Mouse (Mus musculus) liver, embryonic 14.5 days (tissue): Measurements from ENCODE around the gene H2-Eb2. TPM values are rescaled to one million over a fixed set of nuclear protein-coding genes. Genes with fewer than 3 reads are reported as not detected.

ENCODE experiments used
- ATAC-seq: fragments of 200-750 bp; cut with Nextera tagmentation; 2 replicates; pipeline ENCODE4 v1.8.0; 2017; ENCODE audit warnings: moderate number of reproducible peaks, mild to moderate bottlenecking, moderate library complexity; ENCODE audit not compliant: insufficient read depth
- DNase-seq, 3 experiments: peaks; one replicate each; pipeline ENCODE4 v3.0.0-alpha.2; 2012 to 2013; ENCODE audit warnings: low read depth in 3 of 3, low spot score in 3 of 3
- H3K27ac ChIP-seq: fragments of 300-500 bp; sonication (generic); 2 replicates; pipeline ENCODE4 v1.5.1; 2014; ENCODE audit warnings: moderate library complexity, mild to moderate bottlenecking, control low read depth, inconsistent platforms
- H3K27me3 ChIP-seq: fragments of 300-500 bp; sonication (generic); 2 replicates; pipeline ENCODE4 v1.6.1; 2014; ENCODE audit warnings: mild to moderate bottlenecking, low read length, moderate library complexity; ENCODE audit not compliant: control insufficient read depth, insufficient read depth
- H3K36me3 ChIP-seq: fragments of 300-500 bp; sonication (generic); replicated peaks from 2 replicates; pipeline ENCODE4 v1.6.1; 2014; ENCODE audit warnings: low read depth; ENCODE audit not compliant: control insufficient read depth, insufficient read depth
- H3K4me1 ChIP-seq, 2 experiments: fragments of 200-500 bp in 1 of 2; fragments of 300-500 bp in 1 of 2; sonication (generic) in 1 of 2; replicated peaks; 2 replicates each; pipeline ENCODE4 v1.6.1; 2012 to 2014; ENCODE audit warnings: antibody characterized with exemption in 1 of 2, inconsistent platforms in 1 of 2, low read length in 1 of 2; ENCODE audit not compliant: control insufficient read depth in 2 of 2, insufficient read depth in 2 of 2
- H3K4me2 ChIP-seq: fragments of 300-500 bp; sonication (generic); 2 replicates; pipeline ENCODE4 v1.6.1; 2014; ENCODE audit warnings: low read depth, mild to moderate bottlenecking, control low read depth, moderate library complexity
- H3K4me3 ChIP-seq, 2 experiments: fragments of 200-500 bp in 1 of 2; fragments of 300-500 bp in 1 of 2; sonication (generic) in 1 of 2; 2 replicates each; pipeline ENCODE4 v1.5.1; 2012 to 2014; ENCODE audit warnings: low read depth in 2 of 2, low read length in 2 of 2, mild to moderate bottlenecking in 2 of 2, control low read depth in 1 of 2, inconsistent platforms in 1 of 2, moderate library complexity in 1 of 2; ENCODE audit not compliant: insufficient read depth in 1 of 2
- H3K9ac ChIP-seq: fragments of 300-500 bp; sonication (generic); replicated peaks from 2 replicates; pipeline ENCODE4 v1.6.1; 2014; ENCODE audit warnings: mild to moderate bottlenecking, control low read depth, moderate library complexity
- H3K9me3 ChIP-seq: fragments of 300-500 bp; sonication (generic); 2 replicates; pipeline ENCODE4 v1.6.1; 2016; ENCODE audit warnings: low read length, mixed read lengths; ENCODE audit not compliant: control insufficient read depth
- CTCF ChIP-seq: IDR thresholded peaks from 2 replicates; pipeline ENCODE4 v1.5.1; 2016; ENCODE audit warnings: antibody characterized with exemption, low read depth, control low read depth
- EP300 ChIP-seq: IDR thresholded peaks from 2 replicates; pipeline ENCODE4 v1.6.1; 2016; ENCODE audit warnings: antibody characterized with exemption, low read depth
- WGBS: fragments of 180-500 bp; shearing (Covaris S2); extraction: QIAGEN DNeasy Blood & Tissue Kit; methylation state at CpG from one replicate; pipeline ENCODE4 v1.1.7; 2014; ENCODE audit not compliant: insufficient replicate concordance; 5-methylcytosine and 5-hydroxymethylcytosine counted together
- polyA plus RNA-seq, 2 experiments: library from polyadenylated mRNA; depleted of rRNA in 1 of 2; stranded (reverse) in 1 of 2; unstranded in 1 of 2; fragments of >200 nt; fragmentation: Nextera tagmentation in 1 of 2; extraction: Ambion mirVana in 1 of 2; gene quantifications; 2 replicates each; pipeline versions ENCODE4 v1.2.1 to v1.2.3; 2012 to 2014

H2-Eb2 gene
- polyA plus RNA-seq (2012; rRNA removed) (0.01 TPM in 1 of 2 replicates, not detected in the other), polyA plus RNA-seq (2014; fragmentation: Nextera tagmentation; extraction: Ambion mirVana) (not detected in 2 replicates)

GRCm38 (mm10) chr17:34325436-34325835, at the start of gene H2-Eb2:
H2-Eb2 (plus strand) TSS chr17:34325665.
- Histone ChIP-seq H3K4me3 (no peak within 1 kb of the TSS), H3K9ac (no peak within 1 kb of the TSS), H3K4me1 (peaks cover 0 to 4% of the 10 kb centered on the region in 2 experiments; a peak in 1 of 4 replicates), H3K9me3 (no peaks in the 10 kb centered on the region), H3K36me3 (no peaks in the 10 kb centered on the region), H3K27me3 (no peaks in the 10 kb centered on the region), H3K4me2 (no peak within 1 kb of the TSS), H3K27ac (no peak within 1 kb of the TSS)
- no peak for DNase-seq
- no peak for TF ChIP-seq EP300
- TF ChIP-seq CTCF = no peak
- WGBS = 54% methylated on average over 4 of the region's 4 CpGs
- ATAC-seq = no peak

GRCm38 (mm10) chr17:34280499-34281038, 44.9 kb upstream of the H2-Eb2 start:
- Histone ChIP-seq H3K27me3 (no peaks in the 10 kb centered on the region), H3K36me3 (no peaks in the 10 kb centered on the region), H3K4me3 (no peak overlapping the region), H3K27ac (no peak overlapping the region), H3K4me2 (no peak overlapping the region), H3K9ac (no peak overlapping the region), H3K4me1 (no peaks in the 10 kb centered on the region), H3K9me3 (no peaks in the 10 kb centered on the region)
- WGBS = 77% methylated on average over 1 of the region's 1 CpGs
- no peak for DNase-seq
- no peak for TF ChIP-seq EP300
- no peak for TF ChIP-seq CTCF
- no peak for ATAC-seq

- no peak overlapping the region for H3K4me2 ChIP-seq
- H3K27me3 ChIP-seq = no peaks in the 10 kb centered on the region
- no peak overlapping the region for H3K27ac ChIP-seq
- DNase-seq (no peak), ATAC-seq (no peak)
- H3K4me1 ChIP-seq = no peaks in the 10 kb centered on the region
- TF ChIP-seq EP300 (no peak), CTCF (no peak)
- no peaks in the 10 kb centered on the region for H3K9me3 ChIP-seq
- WGBS = 59% methylated on average over 1 of the region's 1 CpGs
- no peaks in the 10 kb centered on the region for H3K36me3 ChIP-seq
- H3K9ac ChIP-seq = no peak overlapping the region
- H3K4me3 ChIP-seq = no peak overlapping the region
These were observed 43.6 kb upstream of the H2-Eb2 start for GRCm38 (mm10) chr17:34281836-34282235.

GRCm38 (mm10) chr17:34285371-34285770, 40.1 kb upstream of the H2-Eb2 start:
- TF ChIP-seq EP300 (no peak), CTCF (no peak)
- Histone ChIP-seq H3K36me3 (no peaks in the 10 kb centered on the region), H3K4me3 (no peak overlapping the region), H3K9ac (no peak overlapping the region), H3K9me3 (no peaks in the 10 kb centered on the region), H3K4me1 (no peaks in the 10 kb centered on the region), H3K27me3 (no peaks in the 10 kb centered on the region), H3K4me2 (no peak overlapping the region), H3K27ac (no peak overlapping the region)
- ATAC-seq (no peak), DNase-seq (no peak)
- 59% methylated on average over 4 of the region's 4 CpGs for WGBS

GRCm38 (mm10) chr17:34285848-34286247, 39.6 kb upstream of the H2-Eb2 start:
- Histone ChIP-seq H3K4me2 (no peak overlapping the region), H3K36me3 (no peaks in the 10 kb centered on the region), H3K27ac (no peak overlapping the region), H3K27me3 (no peaks in the 10 kb centered on the region), H3K4me3 (no peak overlapping the region), H3K9me3 (no peaks in the 10 kb centered on the region), H3K4me1 (no peaks in the 10 kb centered on the region), H3K9ac (no peak overlapping the region)
- DNase-seq (no peak), ATAC-seq (no peak)
- no peak for TF ChIP-seq EP300
- peak; percentile 76 for TF ChIP-seq CTCF
- WGBS = 31% methylated on average over 4 of the region's 4 CpGs
